Mouse (Mus musculus) adrenal gland, postnatal 4 days (tissue): ENCODE data around the gene Tspan2. TPM values are rescaled to one million over a fixed set of nuclear protein-coding genes. Genes with fewer than 3 reads are reported as not detected.

Experiments
- DNase-seq, 2 experiments: peaks; one replicate each; pipeline ENCODE4 v3.0.0; 2021 to 2022; ENCODE audit warnings: low spot score in 2 of 2, mixed read lengths in 2 of 2
- total RNA-seq, 2 experiments: library from RNA; stranded (reverse); gene quantifications; 2 replicates each; pipeline ENCODE4 v1.2.3; 2021

Tspan2 gene
- total RNA-seq, 2 experiments from 2014 or later = 15.3 to 19.9 TPM

GRCm38 (mm10) chr3:102733050-102733449 lies 1.3 kb upstream of the Tspan2 start:
- DNase-seq = no peak

- DNase-seq = no peak
Observed at GRCm38 (mm10) chr3:102733936-102734312, 405 bp upstream of the Tspan2 start.

DNA sequence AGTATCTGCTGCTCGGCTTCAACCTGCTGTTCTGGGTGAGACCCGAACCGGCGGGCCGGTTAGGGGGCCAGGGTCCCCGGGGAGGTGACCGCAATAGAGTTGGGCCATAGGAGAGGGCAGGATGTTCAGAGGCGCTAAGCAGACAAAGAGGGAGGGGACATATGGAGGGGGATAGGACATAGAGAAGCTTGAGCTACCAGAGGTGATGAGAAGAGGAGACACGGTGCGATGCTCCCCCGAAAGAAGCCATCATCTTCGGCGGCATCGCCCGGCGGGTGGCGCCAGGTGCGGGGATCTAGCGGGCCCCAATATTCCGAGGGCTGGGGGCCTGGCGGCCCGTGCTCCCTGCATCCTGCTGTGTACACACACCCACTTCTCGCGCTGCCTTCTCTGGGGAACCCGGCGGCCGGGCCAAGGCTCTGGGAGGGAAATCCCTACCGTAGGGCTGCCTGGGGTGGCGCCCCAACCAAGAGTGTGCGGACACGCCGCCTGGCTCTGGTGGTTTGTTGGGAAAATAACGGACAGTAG lies 766 bp downstream of the Tspan2 start:
- no peak for DNase-seq

DNA sequence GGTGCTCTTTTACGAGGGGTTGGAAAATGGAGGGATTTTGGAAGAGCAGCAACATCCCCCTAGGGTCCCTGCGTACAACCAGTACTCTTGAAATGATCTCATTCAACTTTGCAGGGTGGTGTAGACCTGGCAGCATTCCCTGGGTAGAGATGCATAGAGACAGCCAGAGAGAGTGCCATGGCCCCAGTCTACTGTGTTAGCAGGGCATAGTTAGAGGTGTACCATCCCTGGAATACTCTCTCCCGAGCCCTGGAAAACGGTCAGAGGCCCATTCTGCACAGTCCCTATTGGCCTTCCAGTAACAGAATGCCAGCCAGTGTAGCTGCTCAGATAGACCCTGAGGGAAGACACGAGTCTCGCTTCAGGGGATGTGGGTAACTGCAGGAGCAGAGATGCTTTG lies 1.3 kb downstream of the Tspan2 start:
- no peak for DNase-seq

GRCm38 (mm10) chr3:102736436-102736835 lies 2.1 kb downstream of the Tspan2 start:
- no peak for DNase-seq

DNA sequence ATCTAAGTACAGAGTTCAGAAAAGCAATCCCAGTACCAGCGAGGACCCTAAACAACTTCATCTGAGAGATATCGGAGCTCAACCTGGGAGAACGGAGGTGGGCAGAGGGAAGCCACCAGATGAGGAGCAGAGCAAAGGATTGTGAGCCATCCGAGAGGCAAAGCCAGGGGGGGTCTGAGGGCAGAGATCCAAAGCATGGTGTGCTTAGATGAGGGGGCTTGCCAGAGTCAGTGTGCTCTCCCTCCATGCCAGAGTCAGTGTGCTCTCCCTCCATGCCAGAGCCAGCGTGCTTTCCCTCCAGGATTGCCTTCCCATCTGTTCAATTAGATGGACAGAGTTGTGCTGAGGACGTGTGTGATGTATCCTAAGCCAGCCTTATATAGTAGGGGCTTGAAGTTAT lies 2.8 kb downstream of the Tspan2 start:
- DNase-seq = no peak

GRCm38 (mm10) chr3:102738161-102738901 lies 4.0 kb downstream of the Tspan2 start:
- no peak for DNase-seq

GRCm38 (mm10) chr3:102738926-102739325 lies 4.6 kb downstream of the Tspan2 start:
- no peak for DNase-seq

DNA sequence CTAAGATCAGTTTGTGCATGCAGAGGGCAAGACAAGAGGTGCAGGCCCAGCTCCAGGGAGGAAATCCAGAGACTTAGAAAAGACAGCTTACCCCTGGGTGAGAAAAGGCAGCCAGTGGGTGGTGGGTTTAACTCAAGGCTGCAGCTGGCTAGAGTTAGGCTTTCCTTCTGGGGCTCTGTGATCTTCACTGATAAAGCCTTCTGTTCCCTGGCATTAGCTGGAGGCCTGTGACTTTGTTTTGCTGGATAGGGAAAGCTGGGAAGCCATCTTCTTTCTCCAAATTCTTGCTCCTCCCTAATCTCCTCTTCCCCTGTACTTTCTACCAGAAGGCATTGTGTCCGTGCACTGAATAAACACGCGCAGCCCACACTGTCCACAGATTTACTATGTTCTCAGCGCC lies 8.4 kb downstream of the Tspan2 start:
- no peak for DNase-seq

- DNase-seq = no peak
Observed at GRCm38 (mm10) chr3:102743202-102743601, 8.9 kb downstream of the Tspan2 start.

DNA sequence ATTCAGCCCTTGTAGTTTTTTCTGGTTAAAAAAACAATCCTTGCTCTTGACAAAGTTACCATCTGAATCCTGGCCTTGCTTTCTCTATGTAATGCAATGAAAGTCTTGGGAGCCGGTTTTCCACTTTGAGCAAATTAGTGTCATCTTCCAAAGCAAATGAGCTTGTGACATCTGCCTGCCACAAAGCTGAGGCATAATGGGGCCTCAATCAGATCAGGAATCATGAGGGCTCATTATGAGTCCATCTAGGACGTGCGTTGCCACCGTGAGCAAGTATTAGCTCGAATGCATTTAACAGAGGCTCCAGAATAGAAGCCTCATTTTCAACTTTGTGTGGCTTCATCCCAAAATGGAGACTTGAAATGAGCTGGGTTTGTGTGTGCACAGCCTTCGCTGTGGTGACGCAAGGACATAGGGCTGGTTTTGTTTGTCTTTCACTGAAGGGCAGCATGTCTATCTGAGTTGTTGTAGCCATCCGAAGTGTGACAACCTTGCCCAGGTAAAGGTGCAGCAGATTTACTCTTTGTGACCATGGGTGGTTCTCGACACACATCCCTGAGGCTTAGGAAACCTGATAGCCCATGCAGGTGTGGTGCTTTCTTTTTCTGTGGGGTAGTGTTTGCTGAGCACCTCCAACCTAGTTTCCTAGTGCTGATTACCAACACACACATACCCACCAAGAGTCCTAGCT lies 9.6 kb downstream of the Tspan2 start:
- no peak for DNase-seq

DNA sequence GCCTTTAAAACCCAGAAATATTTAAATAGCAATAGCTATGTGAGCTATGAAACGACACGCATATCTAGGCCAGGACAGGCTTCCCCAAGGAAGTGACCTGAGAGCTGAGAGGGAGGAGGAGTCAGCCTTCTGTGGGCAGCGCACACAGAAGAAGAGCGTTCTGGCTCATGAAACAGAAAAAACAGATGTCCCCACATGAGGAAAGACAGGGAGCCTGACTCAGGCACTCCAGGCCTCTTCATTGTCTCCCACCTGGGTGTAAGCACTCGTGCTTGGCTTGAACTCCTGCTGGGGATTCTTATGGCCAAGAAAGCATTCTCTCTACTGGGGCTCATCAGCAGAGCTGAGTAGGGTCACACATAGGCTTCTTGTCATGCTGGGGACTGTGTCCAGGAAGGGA lies 10.3 kb downstream of the Tspan2 start:
- no peak for DNase-seq

- no peak for DNase-seq
Observed at GRCm38 (mm10) chr3:102746174-102746573, 11.8 kb downstream of the Tspan2 start.

GRCm38 (mm10) chr3:102748038-102748437 lies 13.7 kb downstream of the Tspan2 start:
- no peak for DNase-seq

- no peak for DNase-seq
Observed at GRCm38 (mm10) chr3:102748686-102749085, 14.4 kb downstream of the Tspan2 start.

DNA sequence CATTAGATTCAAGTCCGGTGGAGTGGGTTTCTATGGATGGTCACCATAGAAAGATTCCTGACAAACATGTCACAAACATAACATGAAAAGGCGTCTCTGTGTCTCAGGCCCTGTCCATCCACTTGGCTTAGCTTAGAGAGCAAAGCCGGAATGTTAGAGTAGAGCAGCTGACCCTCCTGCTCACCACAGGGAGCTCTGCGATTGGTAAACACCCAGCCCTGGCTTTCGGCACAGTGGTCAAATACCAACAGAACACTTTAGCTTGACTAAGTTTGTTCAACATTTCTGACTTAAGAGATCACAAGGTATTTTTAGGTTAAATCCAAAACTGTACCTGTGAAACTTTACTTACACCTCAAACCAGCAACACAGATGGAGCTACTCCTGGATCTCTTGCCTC lies 16.8 kb downstream of the Tspan2 start:
- no peak for DNase-seq

DNA sequence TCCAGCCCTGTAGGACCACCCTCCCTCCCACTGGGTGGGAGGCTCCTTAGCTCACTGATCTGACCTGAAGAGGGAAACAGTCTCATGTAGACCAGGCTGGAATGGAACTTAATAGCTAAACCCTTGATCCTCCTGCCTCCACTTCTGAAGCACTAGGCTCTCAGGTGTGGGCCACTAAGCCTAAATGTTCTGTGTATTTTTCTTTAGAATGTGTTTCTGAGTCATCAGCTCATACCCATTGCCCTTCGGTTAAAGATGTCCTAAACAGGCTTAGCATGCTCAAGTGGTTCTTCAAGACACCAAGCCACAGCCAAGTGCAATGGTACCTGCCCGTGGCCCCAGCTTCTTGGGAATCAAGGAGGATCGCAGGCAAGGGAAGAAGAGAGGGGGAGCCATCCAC lies 17.2 kb downstream of the Tspan2 start:
- DNase-seq = no peak

DNA sequence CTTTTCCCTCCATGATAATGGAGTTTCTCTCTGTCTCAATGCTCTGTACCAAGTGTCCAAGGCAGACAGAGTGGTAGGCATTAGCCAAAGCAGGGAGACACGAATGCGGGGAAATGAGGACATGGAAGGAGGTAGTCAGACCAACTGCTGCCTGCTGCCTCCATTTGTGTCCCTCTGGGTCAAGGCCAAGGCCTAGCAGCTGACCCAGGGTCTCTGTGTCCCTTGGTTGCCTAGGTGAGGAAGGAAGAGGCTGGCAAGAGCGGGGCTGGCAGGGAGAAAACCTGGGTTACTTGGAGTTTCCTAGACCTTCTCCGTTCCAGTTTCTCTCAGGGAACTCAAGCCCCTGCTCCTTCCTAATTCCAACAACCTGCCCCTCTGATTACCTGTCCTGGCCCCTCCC lies 17.7 kb downstream of the Tspan2 start:
- DNase-seq = no peak

DNA sequence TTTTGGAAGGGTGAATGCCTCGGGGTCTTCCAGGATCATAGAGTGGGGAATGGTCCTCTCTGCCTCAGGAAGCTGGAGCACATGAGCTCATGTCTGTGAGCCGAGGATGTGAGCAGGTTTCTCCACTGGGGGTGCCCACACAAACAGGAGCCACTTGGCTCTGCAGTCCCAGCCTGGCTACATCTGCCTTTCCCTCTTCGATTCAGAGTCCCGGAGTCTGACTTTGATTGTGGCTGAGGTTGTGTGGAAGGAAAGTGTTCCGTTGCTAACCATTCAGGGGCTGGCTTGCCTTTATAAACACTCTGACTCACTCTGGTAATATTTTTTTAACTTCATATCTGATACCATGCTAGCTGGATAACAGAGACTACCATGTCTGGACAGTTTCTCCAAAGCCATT lies 18.1 kb downstream of the Tspan2 start:
- no peak for DNase-seq

DNA sequence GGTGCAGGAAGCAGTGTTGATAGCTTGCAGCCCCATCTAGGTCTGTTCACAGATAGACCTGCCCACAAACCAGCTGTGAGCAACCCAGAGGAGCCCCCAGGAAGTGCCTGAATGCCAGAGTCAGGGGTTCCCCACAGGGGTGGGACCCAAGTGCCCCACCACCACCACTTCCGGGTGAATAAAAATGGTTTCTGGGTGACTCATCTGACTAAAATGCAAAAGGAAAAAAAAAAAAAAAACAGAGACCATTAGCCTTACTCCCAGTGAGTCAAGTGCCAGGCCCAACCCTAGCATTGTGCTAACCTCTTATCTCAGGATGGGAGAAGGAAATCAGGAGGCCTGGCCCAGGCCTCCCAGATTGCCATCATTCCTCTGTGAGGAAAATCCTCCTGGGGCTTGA lies 21.5 kb downstream of the Tspan2 start:
- no peak for DNase-seq

- DNase-seq = no peak
Observed at GRCm38 (mm10) chr3:102757019-102757418, 22.7 kb downstream of the Tspan2 start.

GRCm38 (mm10) chr3:102760236-102760635 lies 25.9 kb downstream of the Tspan2 start:
- no peak for DNase-seq

DNA sequence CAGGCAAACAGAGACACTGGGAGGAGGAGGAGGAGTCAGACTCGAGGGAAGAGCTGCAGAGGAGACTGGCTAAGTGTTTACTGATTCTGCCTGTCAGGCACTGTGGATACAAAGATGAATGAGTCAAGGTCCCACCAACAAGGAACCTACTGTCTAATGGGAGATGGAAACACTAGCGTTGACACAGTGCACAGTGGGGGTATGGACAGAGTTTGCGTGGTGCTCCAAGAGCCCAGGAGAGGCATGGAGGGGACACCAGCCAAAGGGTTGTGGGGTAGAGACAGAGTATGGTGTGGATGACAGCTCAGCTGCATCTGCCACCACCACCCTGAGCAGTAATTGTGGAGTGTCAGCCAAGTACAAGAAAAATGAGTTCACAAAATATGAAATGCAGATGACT lies 28.1 kb downstream of the Tspan2 start:
- DNase-seq = no peak
